ENCODE assay signal across 8 mouse cellular contexts in genomic region chr4:109550338-109551150, GRCm38 (mm10). TPM values are rescaled to one million over a fixed set of nuclear protein-coding genes. Genes with fewer than 3 reads are reported as not detected.
DNase-seq lines count a peak whose midpoint lies in the region; TF ChIP-seq lines count a peak whose summit lies in the region.

No protein-coding gene starts in this region.

- peaks cover 9% of the 10 kb centered on the region for H3K4me1 ChIP-seq in embryonic facial prominence, embryonic 10.5 days
- no peaks in the 10 kb centered on the region for H3K4me1 ChIP-seq in kidney, adult 2 months (ENCODE audit: control insufficient read depth, insufficient read depth, low read length)

- peak; percentile 8 for DNase-seq in heart, adult 8-10 months (ENCODE audit: low spot score)
- no peak for DNase-seq in heart, adult 11 months
- DNase-seq in embryonic facial prominence, embryonic 10.5 days (ENCODE audit: low spot score), result no peak
- peak; percentile 62 for DNase-seq in kidney, adult 2 months
- peak; percentile 33 to 57 for DNase-seq in lung, adult 18-20 months
- no peak for DNase-seq in embryo, embryonic 11 days
- DNase-seq in cerebellum, adult 8-10 months, result no peak
- DNase-seq in left cerebral cortex, adult 11 months (ENCODE audit: low spot score), result no peak

- H3K4me3 ChIP-seq in embryonic facial prominence, embryonic 10.5 days, result no peak overlapping the region
- peak overlapping the region; percentile 39; the same call in 1 of the 2 replicates for H3K4me3 ChIP-seq in kidney, adult 2 months (ENCODE audit: insufficient read depth, low read depth, low read length)

- no peaks in the 10 kb centered on the region for H3K27me3 ChIP-seq in embryonic facial prominence, embryonic 10.5 days (replicated peaks; ENCODE audit: low read depth, poor library complexity, severe bottlenecking)
- no peaks in the 10 kb centered on the region for H3K27me3 ChIP-seq in kidney, adult 2 months (replicated peaks; ENCODE audit: control insufficient read depth, insufficient read depth, low read length)

- 34% methylated on average over 11 of the region's 11 CpGs for WGBS in embryonic facial prominence, embryonic 10.5 days
- 8% methylated on average over 11 of the region's 11 CpGs for WGBS in kidney, adult 2 months

- TF ChIP-seq CTCF in kidney, adult 2 months (conservative IDR thresholded peaks at IDR 0.05; ENCODE audit: insufficient read depth, insufficient read length, low read depth, low read length), result no peak

- H3K9me3 ChIP-seq in embryonic facial prominence, embryonic 10.5 days, result peaks cover 4% of the 10 kb centered on the region; the same call in 1 of the 2 replicates

- no peaks in the 10 kb centered on the region for H3K36me3 ChIP-seq in embryonic facial prominence, embryonic 10.5 days (replicated peaks)
- H3K36me3 ChIP-seq in kidney, adult 2 months (ENCODE audit: control insufficient read depth, insufficient read depth, low read length), result no peaks in the 10 kb centered on the region

- H3K27ac ChIP-seq in embryonic facial prominence, embryonic 10.5 days (replicated peaks), result 0 out of 2 replicates have a peak overlapping the region, but pooled peaks have one; percentile 14
- no peak overlapping the region; the same call in 1 of the 2 replicates for H3K27ac ChIP-seq in kidney, adult 2 months (ENCODE audit: insufficient read depth, low read depth, low read length)

- TF ChIP-seq POLR2A in kidney, adult 2 months (IDR thresholded peaks at IDR 0.05; ENCODE audit: low read depth, low read length), result no peak

RNA-seq across cellular contexts. Expression of gene 4930522H14Rik, which starts 19.4 kb away (rescaled TPM):
- not detected for total RNA-seq in heart, adult 8-10 months (2022)
- polyA plus RNA-seq in embryonic facial prominence, embryonic 10.5 days (2016; fragmentation: Nextera tagmentation; extraction: Ambion mirVana), result not detected in 2 replicates
- polyA plus RNA-seq in kidney, adult 2 months (2012; rRNA removed), result not detected in 2 replicates

Comparison
In these comparisons a context has a peak if more than half of its experiments do, and no peak if none do; other contexts are left out.
1. DNase-seq: peak in heart, adult 8-10 months (single experiment), kidney, adult 2 months (single experiment) and lung, adult 18-20 months (2 of 2); none in heart, adult 11 months (single experiment), embryonic facial prominence, embryonic 10.5 days (single experiment), embryo, embryonic 11 days (single experiment), cerebellum, adult 8-10 months (single experiment) and left cerebral cortex, adult 11 months (single experiment).